Mouse (Mus musculus) cerebellum, adult 2 months (tissue): ENCODE measurements around the gene Zmpste24.

ENCODE experiments used
- CTCF ChIP-seq: fragments of 200-500 bp; IDR thresholded peaks from 2 replicates; pipeline ENCODE4 v1.5.1; 2011; ENCODE audit warnings: low read depth, mild to moderate bottlenecking, control low read depth, low read length, moderate library complexity, borderline replicate concordance; ENCODE audit not compliant: insufficient read depth
- POLR2A ChIP-seq: fragments of 200-500 bp; IDR thresholded peaks from 2 replicates; pipeline ENCODE4 v1.6.1; 2011; ENCODE audit warnings: low read length, control low read depth, borderline replicate concordance; ENCODE audit not compliant: insufficient read depth

- TF ChIP-seq CTCF: no peak
- TF ChIP-seq POLR2A: no peak
These were observed 77.8 kb downstream of the Zmpste24 start for GRCm38 (mm10) chr4:121020040-121020790.
